In the genomic region with DNA sequence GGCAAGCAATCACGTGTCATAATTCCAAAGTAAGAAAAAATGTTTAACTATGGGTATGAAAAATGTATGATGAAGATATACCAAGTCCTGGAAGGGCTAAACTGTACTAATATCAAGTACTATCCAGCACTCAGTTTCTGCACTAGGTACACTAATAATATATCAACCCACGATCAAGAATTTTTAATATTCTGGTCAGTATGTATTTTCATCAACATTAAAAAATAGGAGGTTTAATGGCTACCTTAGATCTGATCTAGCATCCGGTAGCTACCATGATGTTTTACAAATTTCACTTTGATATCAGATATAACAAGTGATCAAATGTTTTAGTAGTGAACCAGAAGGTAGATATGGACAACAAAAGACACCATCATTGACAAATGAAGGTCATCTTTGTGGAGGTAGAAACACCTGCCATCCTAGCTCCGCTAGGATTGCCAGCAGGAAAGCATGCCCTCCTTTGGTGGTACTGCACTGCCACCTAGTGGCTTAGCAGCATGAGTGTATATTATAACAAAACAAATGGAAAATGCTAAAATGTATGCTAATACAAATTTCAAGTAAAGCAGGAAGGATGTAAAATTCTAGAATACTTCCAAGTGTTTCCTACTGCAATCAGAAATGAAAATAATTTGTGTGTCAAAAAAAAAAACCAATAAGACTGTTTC, we compare ENCODE assay signal across 10 mouse cellular contexts. TPM values are rescaled to one million over a fixed set of nuclear protein-coding genes. Genes with fewer than 3 reads are reported as not detected.
DNase-seq lines count a peak whose midpoint lies in the region; ATAC-seq lines count a peak whose summit lies in the region.
"Had no signal": no experiment of that assay in that cellular context is flagged by ENCODE, and none has a peak within 500 bp of the region (broad histone marks: within the 10 kb centered on the region; RNA-seq: fewer than 3 reads in every experiment).

No protein-coding gene starts in this region.

- DNase-seq in kidney, adult 9 months = peak; percentile 38
- no peak for DNase-seq in kidney, adult 11 months
- DNase-seq in R1 (ENCODE audit: low read depth, low spot score) = peak; percentile 60
- DNase-seq in cerebellum, postnatal 14 days = peak; percentile 79 to 85
- peak; percentile 20 to 48 for DNase-seq in gastrocnemius, postnatal 4 days (ENCODE audit: low spot score in 2 of 2)
- DNase-seq in layer of hippocampus, postnatal 25 days (ENCODE audit: extremely low spot score in 1 of 2, low spot score in 1 of 2) = peak; percentile 36 to 78
- peak; percentile 28 for DNase-seq in telencephalon, adult 2 months (ENCODE audit: low read depth, low spot score)

- H3K4me1 ChIP-seq in midbrain, embryonic 13.5 days (replicated peaks) = no peaks in the 10 kb centered on the region

- H3K4me2 ChIP-seq in midbrain, embryonic 13.5 days (replicated peaks) = no peak overlapping the region
- H3K4me2 ChIP-seq: embryonic facial prominence, embryonic 12.5 days; limb, embryonic 15.5 days had no signal

- H3K27me3 ChIP-seq in midbrain, embryonic 13.5 days = no peaks in the 10 kb centered on the region
- H3K27me3 ChIP-seq: embryonic facial prominence, embryonic 12.5 days; limb, embryonic 15.5 days had no signal

- H3K9me3 ChIP-seq in midbrain, embryonic 13.5 days = no peaks in the 10 kb centered on the region
- H3K9me3 ChIP-seq: embryonic facial prominence, embryonic 12.5 days; limb, embryonic 15.5 days had no signal

- H3K4me3 ChIP-seq in midbrain, embryonic 13.5 days (replicated peaks) = no peak overlapping the region
- H3K4me3 ChIP-seq: embryonic facial prominence, embryonic 12.5 days; limb, embryonic 15.5 days had no signal

- H3K36me3 ChIP-seq in midbrain, embryonic 13.5 days = no peaks in the 10 kb centered on the region
- H3K36me3 ChIP-seq: embryonic facial prominence, embryonic 12.5 days; limb, embryonic 15.5 days had no signal

- no peak overlapping the region for H3K27ac ChIP-seq in midbrain, embryonic 13.5 days
- H3K27ac ChIP-seq: embryonic facial prominence, embryonic 12.5 days; limb, embryonic 15.5 days had no signal

- ATAC-seq in midbrain, embryonic 13.5 days = peak; percentile 81

- 45% methylated on average over 4 of the region's 4 CpGs for WGBS in midbrain, embryonic 13.5 days

- H3K9ac ChIP-seq in midbrain, embryonic 13.5 days (replicated peaks) = no peak overlapping the region
- H3K9ac ChIP-seq: embryonic facial prominence, embryonic 12.5 days; limb, embryonic 15.5 days had no signal

RNA-seq across cellular contexts. Expression of a gene that starts 20.5 kb away (rescaled TPM):
- total RNA-seq in gastrocnemius, postnatal 4 days (2021) = 1 to 10 TPM; 9.8 to 9.9 TPM
- 10 to 100 TPM; 11.9 to 14.5 TPM for total RNA-seq in layer of hippocampus, postnatal 25 days (2021)
- 1.9 and 3.2 TPM in 2 replicates for polyA plus RNA-seq in midbrain, embryonic 13.5 days (2015; fragmentation: Nextera tagmentation; extraction: Ambion mirVana)
